Mouse (Mus musculus) MN1 (cell line): ENCODE results near the gene 2700049A03Rik.
A peak's percentile ranks its signal among the peaks of the same experiment; 100 is the strongest.

Experiments
- DNase-seq: peaks from one replicate; pipeline ENCODE4 v3.0.0-alpha.2; 2016; ENCODE audit warnings: low spot score

Gene 2700049A03Rik

GRCm38 (mm10) chr12:71183736-71184135, 47.1 kb downstream of the 2700049A03Rik start:
- DNase-seq, result no peak

- DNase-seq, result no peak
Measured at GRCm38 (mm10) chr12:71184396-71184795, 47.7 kb downstream of the 2700049A03Rik start.

DNA sequence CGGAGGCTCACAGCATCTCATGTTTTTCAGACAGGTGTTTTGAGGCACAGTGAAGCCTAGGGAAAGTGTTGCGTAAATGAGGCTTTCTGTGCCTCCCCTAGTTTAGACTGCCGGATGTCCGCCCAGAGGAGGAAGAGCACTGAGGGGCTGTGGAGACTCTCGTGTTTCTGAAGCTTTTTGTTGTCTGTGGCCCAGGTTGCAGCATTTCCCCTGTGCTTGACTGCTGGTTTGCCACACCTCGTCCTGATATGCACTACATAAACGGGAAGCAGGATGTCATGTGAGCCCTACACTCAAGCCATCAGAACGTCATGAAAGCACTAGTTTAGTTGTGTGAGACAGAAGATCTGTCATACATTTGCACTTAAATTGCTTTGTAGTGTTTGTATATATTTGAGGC, 56.1 kb downstream of the 2700049A03Rik start:
- no peak for DNase-seq

DNA sequence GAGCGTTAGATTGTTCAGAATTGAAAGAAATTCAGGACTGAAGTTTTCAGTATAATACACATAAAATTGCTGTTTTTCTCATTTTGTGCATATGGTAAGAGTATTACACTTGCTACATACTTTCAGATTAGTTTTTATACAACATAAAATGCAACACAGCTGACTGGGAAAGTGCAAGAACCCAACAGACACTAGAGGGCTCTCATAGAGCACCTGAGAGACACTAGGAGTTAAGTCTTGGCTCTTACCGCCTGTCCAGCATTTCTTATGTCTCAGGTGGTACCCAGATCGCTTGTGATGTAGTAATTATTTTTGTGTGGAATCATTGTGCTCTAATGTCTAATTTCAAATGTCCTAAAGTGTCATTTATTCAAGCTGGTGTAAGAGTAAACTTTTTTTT, 61.0 kb downstream of the 2700049A03Rik start:
- peak; percentile 47 for DNase-seq

GRCm38 (mm10) chr12:71201753-71202152, 65.1 kb downstream of the 2700049A03Rik start:
- DNase-seq, result no peak

DNA sequence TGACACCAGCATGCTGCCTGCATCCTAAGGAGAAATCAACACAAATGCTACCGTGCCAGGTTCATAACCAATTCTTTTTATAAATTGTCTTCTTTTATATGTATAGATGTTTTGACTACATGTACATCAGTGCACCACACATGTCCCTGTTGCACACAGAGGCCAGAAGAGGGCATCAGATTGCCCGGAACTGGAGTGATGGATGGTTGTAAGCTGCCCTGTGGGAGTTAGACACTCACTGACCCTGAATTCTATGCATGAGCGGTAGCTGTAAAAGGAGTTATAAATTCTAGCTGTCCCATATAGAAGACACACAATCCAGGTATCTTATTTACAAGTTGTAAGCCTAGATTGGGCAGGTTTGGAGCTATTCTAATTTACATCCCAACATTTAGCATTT, 67.7 kb downstream of the 2700049A03Rik start:
- no peak for DNase-seq

- DNase-seq, result peak; percentile 68
Measured at GRCm38 (mm10) chr12:71217191-71217590, 80.5 kb downstream of the 2700049A03Rik start.

GRCm38 (mm10) chr12:71217866-71218522, 81.3 kb downstream of the 2700049A03Rik start:
- peak; percentile 94 for DNase-seq

GRCm38 (mm10) chr12:71222761-71223160, 86.1 kb downstream of the 2700049A03Rik start:
- no peak for DNase-seq

DNA sequence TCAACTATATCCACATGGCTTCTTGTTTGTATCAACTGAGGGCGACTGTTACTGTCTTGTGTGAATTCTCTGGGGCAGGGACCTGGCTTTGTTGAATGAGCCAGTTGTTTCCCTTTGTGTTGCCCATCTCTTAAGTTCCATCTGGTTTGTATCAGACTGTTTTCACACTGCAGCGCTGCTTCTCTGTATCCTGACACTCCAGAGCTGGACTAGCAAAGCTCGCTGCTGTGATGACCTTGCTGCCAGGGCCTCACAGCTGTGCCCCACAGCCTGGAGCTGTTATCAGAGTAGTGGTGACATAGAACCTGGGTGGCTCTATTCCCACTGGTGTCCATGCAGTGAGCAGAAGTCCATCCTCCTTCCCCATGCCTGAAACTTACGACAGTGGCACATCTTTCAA, 91.1 kb downstream of the 2700049A03Rik start:
- DNase-seq, result peak; percentile 81

DNA sequence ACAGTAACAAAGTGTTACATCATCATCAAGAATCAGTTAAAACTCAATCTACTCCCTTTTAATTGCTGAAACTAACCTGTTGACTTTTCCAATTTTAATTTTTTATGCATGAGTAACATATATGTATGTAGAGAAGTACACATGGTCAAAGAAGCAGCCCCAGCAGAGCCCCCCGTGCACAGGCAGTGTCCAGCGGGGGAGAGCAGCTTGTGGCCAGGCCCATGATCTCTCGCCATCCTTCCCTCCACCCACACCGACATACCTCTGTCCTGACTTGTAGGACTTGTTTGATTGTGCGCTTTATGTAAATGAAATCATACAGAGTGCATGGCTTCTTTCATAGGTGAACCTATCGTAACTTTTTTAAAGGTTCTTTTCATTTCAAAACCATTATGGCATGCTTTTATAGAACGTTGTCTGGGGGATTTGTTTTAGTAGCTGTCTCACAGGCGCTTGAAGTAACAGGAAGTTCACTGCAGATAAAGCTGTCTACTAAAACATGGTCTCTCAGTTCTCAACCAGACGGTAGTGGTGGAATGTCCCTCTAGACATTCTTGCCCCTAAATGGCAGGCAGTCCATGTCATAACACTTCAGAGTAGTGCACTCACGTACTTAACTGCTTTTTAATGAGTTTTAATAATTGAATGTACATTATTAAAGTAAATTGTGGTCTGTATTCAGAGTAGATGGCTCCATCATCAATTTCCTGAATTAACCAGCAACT, 92.4 kb downstream of the 2700049A03Rik start:
- no peak for DNase-seq

GRCm38 (mm10) chr12:71231561-71231960, 94.9 kb downstream of the 2700049A03Rik start:
- no peak for DNase-seq

- DNase-seq, result no peak
Measured at GRCm38 (mm10) chr12:71233426-71233825, 96.8 kb downstream of the 2700049A03Rik start.

- DNase-seq, result no peak
Measured at GRCm38 (mm10) chr12:71237074-71237473, 100.4 kb downstream of the 2700049A03Rik start.

DNA sequence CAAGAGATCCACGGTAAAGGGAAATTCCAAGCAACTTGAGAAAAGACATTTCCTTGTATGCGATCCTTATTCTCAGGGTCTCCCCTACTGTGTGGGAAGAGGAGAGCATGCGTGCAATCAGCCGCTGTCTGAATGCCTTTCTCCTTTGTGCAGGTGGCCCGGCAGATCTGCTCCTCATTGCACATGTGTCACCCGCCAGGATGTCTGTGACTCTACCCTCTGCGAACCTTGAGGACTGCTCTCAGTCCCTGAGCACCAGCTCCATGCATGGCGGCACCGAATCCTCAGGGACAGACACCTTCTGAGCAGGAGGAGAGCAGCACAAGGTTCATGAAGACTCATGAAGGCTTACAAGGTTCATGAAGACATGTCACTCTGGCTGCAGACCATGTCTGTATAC, 106.1 kb downstream of the 2700049A03Rik start:
- DNase-seq, result no peak

GRCm38 (mm10) chr12:71244766-71245390, 108.2 kb downstream of the 2700049A03Rik start:
- DNase-seq, result no peak

- no peak for DNase-seq
Measured at GRCm38 (mm10) chr12:71247191-71247590, 110.5 kb downstream of the 2700049A03Rik start.

DNA sequence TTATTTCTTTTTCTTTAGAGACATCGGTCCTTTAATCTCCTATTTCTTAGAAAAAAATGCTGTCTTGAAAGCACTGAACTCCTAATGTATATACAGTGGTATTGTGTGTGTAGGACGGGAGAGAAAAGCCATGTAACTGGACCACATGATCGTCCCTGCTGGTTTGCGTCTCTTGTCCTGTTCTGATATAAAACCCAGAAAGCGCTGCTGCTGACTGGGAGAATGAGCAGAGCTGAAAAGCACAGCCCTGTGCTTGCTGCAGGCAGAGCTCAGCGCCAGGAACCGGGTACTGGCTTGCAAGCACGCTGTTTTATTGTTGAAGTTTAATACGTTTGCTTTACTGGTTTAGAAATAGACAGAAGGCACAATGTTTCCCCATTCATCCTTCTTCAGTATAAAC, 112.7 kb downstream of the 2700049A03Rik start:
- no peak for DNase-seq

GRCm38 (mm10) chr12:71252509-71253167, 116.0 kb downstream of the 2700049A03Rik start:
- DNase-seq, result no peak

DNA sequence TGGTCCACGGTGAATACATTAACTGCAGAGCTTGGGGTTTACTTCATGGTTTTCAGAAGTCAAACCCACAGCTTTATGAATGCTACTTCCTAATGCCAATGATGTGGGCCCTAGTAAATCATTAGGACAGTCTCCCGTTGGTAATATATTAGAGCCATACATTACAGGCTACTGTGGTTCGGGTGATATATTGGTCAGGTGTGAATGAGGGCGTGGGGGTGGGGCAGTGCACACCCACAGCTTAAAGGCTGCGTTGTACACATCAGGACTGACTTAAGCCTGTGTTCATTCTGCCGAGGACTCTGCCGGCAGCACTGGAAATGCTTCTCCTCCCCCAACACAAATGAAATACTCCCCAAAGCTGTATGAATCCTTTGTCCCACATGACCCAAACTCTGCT, 118.1 kb downstream of the 2700049A03Rik start:
- DNase-seq, result no peak

DNA sequence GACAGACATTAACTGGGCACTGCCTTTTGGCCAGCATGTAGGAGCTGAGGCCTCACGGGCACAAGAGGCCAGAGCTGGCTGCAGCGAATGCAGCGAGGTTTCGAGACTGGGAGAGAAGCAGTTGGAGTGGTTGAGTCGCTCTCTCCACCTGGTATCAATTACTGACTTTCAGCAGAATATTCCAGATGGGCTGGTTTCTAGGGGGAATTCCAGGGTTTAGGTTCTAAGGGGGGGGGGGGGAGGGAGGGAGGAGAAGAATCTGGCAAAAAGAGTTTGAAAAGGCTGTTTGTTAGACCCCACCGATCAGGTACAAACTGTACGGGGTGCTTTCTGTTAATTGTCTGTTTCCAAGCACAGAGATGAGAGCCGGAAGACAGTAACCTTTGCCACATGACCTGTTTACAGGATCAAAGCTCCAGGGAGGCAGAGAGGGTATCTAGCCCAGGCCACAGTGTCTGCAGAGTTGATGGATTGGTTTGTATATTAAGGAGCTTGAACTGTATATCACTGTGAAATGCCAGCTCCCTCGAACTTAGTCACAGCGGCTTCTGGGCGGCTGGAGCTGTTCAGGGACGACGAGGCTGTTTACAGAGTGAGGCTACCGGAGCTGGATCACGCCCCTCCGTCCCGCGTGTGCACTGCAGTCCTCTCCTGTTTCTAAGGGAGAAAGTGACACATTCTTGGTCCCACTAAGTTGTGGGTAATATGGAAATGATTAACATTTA, 121.7 kb downstream of the 2700049A03Rik start:
- no peak for DNase-seq

GRCm38 (mm10) chr12:71264211-71264610, 127.6 kb downstream of the 2700049A03Rik start:
- DNase-seq, result no peak
